Mouse (Mus musculus): Measurements from ENCODE around the gene Shcbp1l. TPM values are rescaled to one million over a fixed set of nuclear protein-coding genes. Genes with fewer than 3 reads are reported as not detected.

The Shcbp1l gene
- polyA plus RNA-seq, 1 experiment from 2014 or later: not detected

DNA sequence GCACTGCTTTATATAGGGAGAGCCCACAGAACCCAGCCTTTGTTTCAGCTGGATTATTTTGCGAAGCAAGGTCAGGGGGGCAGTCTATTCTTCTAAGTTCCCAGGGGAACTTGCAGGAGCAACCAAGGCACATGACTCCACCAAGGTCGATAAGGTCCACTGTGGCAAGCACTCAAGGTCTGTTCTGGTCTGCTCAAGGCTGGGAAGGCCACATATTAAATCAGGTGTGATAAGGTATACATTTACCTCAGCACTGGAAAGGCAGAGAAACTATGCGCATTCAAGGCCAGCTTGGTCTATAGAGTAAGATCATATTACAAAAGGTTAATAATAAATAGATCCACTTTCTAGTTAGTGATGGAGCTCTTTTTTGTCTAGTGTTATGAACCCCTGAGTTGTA lies 71.1 kb downstream of the Shcbp1l start:
- Histone ChIP-seq H3K9me3 (no peaks in the 10 kb centered on the region), H3K27me3 (ENCODE audit: insufficient read depth, poor library complexity, severe bottlenecking) (no peaks in the 10 kb centered on the region), H3K36me3 (no peaks in the 10 kb centered on the region), H3K4me3 (no peak overlapping the region), H3K27ac (no peak overlapping the region), H3K4me1 (replicated peaks) (no peaks in the 10 kb centered on the region)
- DNase-seq (ENCODE audit: low spot score): no peak
- WGBS: 78% methylated on average over 3 of the region's 3 CpGs

DNA sequence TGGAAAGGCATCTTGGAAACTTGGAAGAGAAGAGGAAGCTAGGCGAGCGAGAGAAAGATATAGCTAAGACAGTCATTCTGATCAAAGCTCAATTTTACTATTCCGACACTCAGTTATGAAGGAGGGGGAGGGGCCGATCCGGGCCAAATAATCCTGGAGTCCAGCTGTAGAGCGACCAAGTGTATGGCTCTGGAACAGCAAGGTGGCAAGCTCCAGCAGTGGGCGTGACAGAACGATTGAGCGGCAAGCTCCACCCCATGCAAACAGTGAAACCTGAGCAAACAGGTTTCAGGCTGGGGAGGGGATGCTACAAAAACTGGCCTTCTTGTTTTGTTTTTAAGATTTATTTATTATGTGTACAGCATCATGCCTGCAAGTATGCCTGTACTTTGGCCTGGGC lies 75.1 kb downstream of the Shcbp1l start:
- H3K36me3 ChIP-seq: no peaks in the 10 kb centered on the region
- no peaks in the 10 kb centered on the region for H3K27me3 ChIP-seq (ENCODE audit: insufficient read depth, poor library complexity, severe bottlenecking)
- no peak for DNase-seq (ENCODE audit: low spot score)
- H3K9me3 ChIP-seq: no peaks in the 10 kb centered on the region
- 0 out of 2 replicates have a peak, but pooled peaks cover 3% of the 10 kb centered on the region for H3K4me1 ChIP-seq (replicated peaks)
- no peak overlapping the region for H3K4me3 ChIP-seq
- no peak overlapping the region for H3K27ac ChIP-seq
- 84% methylated on average over 9 of the region's 9 CpGs for WGBS

DNA sequence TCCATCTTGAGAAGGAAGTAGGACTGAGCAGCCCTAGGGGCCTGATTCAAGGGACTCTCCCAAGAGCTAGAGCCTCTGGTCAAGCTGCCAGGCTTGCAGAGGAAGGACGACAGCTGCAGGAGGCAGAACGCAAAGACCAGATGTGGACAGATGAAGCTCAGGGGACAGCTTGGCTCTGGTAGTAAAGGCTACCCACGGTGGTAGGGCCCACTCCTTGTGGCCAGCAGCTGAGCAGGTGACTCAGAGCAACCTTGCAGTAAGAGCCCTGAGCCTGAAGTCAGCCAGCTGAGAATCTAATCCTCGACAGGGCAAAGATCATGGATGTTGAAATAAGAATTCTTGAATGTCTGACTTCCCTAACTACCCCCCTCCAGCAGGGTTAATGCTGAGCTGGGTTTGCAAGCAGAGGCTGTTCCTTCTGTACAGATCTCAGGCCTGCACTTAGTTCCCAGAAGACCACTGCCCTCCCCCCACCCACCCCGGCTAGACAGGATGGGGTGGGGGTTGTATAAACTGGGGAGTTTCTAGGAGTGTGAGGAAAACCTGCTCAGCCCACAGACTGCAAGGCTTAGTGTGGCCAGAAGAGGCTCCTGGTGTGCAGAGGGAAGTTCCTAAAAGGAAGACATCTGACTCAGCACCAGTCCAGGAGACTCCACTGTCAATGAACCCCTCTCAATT lies 76.8 kb downstream of the Shcbp1l start:
- 63% methylated on average over 5 of the region's 5 CpGs for WGBS
- Histone ChIP-seq H3K27me3 (ENCODE audit: insufficient read depth, poor library complexity, severe bottlenecking) (no peaks in the 10 kb centered on the region), H3K27ac (no peak overlapping the region), H3K4me3 (no peak overlapping the region), H3K36me3 (no peaks in the 10 kb centered on the region), H3K9me3 (no peaks in the 10 kb centered on the region), H3K4me1 (replicated peaks) (0 out of 2 replicates have a peak, but pooled peaks cover 3% of the 10 kb centered on the region)
- no peak for DNase-seq (ENCODE audit: low spot score)

Other genes with a start within 250 kb of the Shcbp1l start
- gene Lamc2, start 238.7 kb upstream of the Shcbp1l start, polyA plus RNA-seq (2016; fragmentation: Nextera tagmentation; extraction: Ambion mirVana): 2.3 and 2.8 TPM in 2 replicates
- gene Lamc1, start 92.4 kb upstream of the Shcbp1l start, polyA plus RNA-seq (2016; fragmentation: Nextera tagmentation; extraction: Ambion mirVana): 21.3 and 26.2 TPM in 2 replicates
- gene Dhx9, start 62.5 kb downstream of the Shcbp1l start, polyA plus RNA-seq (2016; fragmentation: Nextera tagmentation; extraction: Ambion mirVana): 31.1 and 42.1 TPM in 2 replicates
- gene Npl, start 124.9 kb downstream of the Shcbp1l start, polyA plus RNA-seq (2016; fragmentation: Nextera tagmentation; extraction: Ambion mirVana): 15.5 and 17.8 TPM in 2 replicates
- gene Rgs8, start 227.9 kb downstream of the Shcbp1l start, polyA plus RNA-seq (2016; fragmentation: Nextera tagmentation; extraction: Ambion mirVana): 4.9 and 8.9 TPM in 2 replicates

Data from hindbrain, embryonic 10.5 days (tissue).